Mouse (Mus musculus) intestine, embryonic 14.5 days (tissue): ENCODE measurements around the gene Sugp1. TPM values are rescaled to one million over a fixed set of nuclear protein-coding genes. Genes with fewer than 3 reads are reported as not detected.

ENCODE experiments used
- ATAC-seq: fragments of 200-750 bp; cut with Nextera tagmentation; replicated peaks from 2 replicates; pipeline ENCODE4 v1.8.0; 2017; ENCODE audit warnings: low read depth, moderate number of reproducible peaks, moderate TSS enrichment, moderate library complexity; ENCODE audit not compliant: low FRiP score, low TSS enrichment
- DNase-seq: peaks from one replicate; pipeline ENCODE4 v3.0.0-alpha.2; 2018; ENCODE audit warnings: low spot score
- H3K27ac ChIP-seq: fragments of 300-500 bp; sonication (generic); 2 replicates; pipeline ENCODE4 v1.5.1; 2014; ENCODE audit warnings: low read depth, mild to moderate bottlenecking, control low read depth
- H3K27me3 ChIP-seq: fragments of 300-500 bp; sonication (generic); replicated peaks from 2 replicates; pipeline ENCODE4 v1.6.1; 2014; ENCODE audit warnings: low read length, control low read depth; ENCODE audit not compliant: control insufficient read depth, insufficient read depth
- H3K36me3 ChIP-seq: fragments of 300-500 bp; sonication (generic); 2 replicates; pipeline ENCODE4 v1.6.1; 2014; ENCODE audit warnings: low read length, control low read depth; ENCODE audit not compliant: control insufficient read depth, insufficient read depth
- H3K4me1 ChIP-seq: fragments of 300-500 bp; sonication (generic); replicated peaks from 2 replicates; pipeline ENCODE4 v1.6.1; 2014; ENCODE audit warnings: low read length, control low read depth, mixed read lengths; ENCODE audit not compliant: control insufficient read depth, insufficient read depth
- H3K4me2 ChIP-seq: fragments of 300-500 bp; sonication (generic); 2 replicates; pipeline ENCODE4 v1.6.1; 2014; ENCODE audit warnings: low read length
- H3K4me3 ChIP-seq: fragments of 300-500 bp; sonication (generic); 2 replicates; pipeline ENCODE4 v1.5.1; 2014; ENCODE audit warnings: low read depth, low read length, control low read depth, mixed read lengths
- H3K9ac ChIP-seq: fragments of 300-500 bp; sonication (generic); 2 replicates; pipeline ENCODE4 v1.6.1; 2014; ENCODE audit warnings: mild to moderate bottlenecking, low read length
- H3K9me3 ChIP-seq: fragments of 300-500 bp; sonication (generic); 2 replicates; pipeline ENCODE4 v1.6.1; 2016; ENCODE audit warnings: low read length, control low read depth; ENCODE audit not compliant: control insufficient read depth
- WGBS: fragments of 180-500 bp; shearing (Covaris S2); extraction: QIAGEN DNeasy Blood & Tissue Kit; methylation state at CpG from one replicate; pipeline ENCODE4 v1.1.7; 2014; 5-methylcytosine and 5-hydroxymethylcytosine counted together
- polyA plus RNA-seq: library from polyadenylated mRNA; unstranded; fragments of >200 nt; fragmentation: Nextera tagmentation; extraction: Ambion mirVana; gene quantifications from 2 replicates; pipeline ENCODE4 v1.2.1, GENCODE M21; 2014

Gene Sugp1
- polyA plus RNA-seq, 1 experiment from 2014 or later = 34.2 TPM

DNA sequence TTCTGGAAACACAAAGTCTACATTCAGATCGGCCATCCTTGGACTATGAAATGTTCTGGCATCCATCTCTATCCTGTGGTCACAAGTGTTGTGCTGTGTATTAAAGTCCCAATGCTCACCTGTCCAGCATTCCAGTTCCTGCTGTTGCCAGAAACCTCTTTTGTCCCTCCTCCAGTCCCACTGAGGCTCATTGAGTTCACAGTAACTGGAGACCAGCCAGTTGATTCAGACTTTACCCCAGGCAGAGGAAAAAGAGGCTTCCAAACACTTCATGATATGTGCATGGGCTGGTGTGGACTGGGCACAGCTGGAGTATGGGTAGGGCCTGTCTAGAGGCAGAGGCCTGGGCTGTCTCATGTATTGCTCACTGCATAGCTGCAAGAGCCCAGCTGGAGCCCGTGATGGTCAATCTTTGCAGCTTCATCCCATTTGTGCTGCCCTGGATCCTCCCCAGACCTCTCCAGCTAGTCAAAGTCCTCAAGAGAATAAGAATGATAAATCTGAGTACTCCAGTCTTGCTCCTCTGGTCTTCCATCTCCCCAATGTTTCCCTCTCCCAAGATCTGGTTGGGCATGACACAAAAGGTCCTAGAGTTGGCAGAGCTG is 29.3 kb downstream of the Sugp1 start:
- 67% methylated on average over 2 of the region's 2 CpGs for WGBS
- ATAC-seq = peak; percentile 41
- Histone ChIP-seq H3K4me3 (no peak overlapping the region), H3K4me2 (peak overlapping the region; percentile 45; the same call in 1 of the 2 replicates), H3K4me1 (peaks cover 8% of the 10 kb centered on the region; the same call in 1 of the 2 replicates), H3K27ac (no peak overlapping the region), H3K27me3 (no peaks in the 10 kb centered on the region), H3K9me3 (no peaks in the 10 kb centered on the region), H3K36me3 (peaks cover 47% of the 10 kb centered on the region), H3K9ac (no peak overlapping the region)
- DNase-seq = no peak

DNA sequence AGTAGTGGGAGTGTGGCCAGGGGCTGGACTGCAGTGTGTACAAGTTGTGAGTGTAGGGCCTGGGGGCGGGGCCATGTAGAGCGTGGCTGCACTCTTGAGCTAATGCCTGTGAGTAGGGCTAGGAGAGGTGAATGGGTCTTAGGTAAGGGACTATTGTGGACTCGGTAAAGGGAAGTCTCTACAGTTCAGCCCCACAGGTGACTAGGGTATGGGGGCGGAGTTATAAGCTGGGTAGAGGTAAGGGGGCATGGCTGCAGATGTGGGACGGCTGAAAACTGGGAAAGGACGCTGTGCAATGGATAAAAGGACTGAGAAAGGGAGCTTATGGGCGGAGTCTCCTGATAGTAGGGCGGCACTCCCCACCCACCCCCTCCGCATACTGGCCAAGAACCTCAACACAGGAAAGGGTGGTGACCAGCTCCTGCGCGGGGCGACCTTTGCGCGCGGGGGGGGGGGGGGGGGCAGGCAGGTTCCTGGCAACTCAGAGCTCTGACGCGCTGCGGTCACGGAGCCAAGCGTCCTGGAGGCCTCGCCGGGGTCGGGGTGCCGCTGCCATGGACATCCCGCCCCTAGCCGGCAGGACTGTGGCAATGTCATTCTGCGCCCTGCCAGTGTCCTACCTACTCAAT is 29.9 kb downstream of the Sugp1 start, which contains the start of gene Tm6sf2:
Gene Tm6sf2, plus strand, starts transcription at position 484 of the 629 bp plus-strand sequence.
- peaks cover 41% of the 10 kb centered on the region for H3K36me3 ChIP-seq
- peaks cover 8% of the 10 kb centered on the region; the same call in 1 of the 2 replicates for H3K4me1 ChIP-seq
- 12% methylated on average over 21 of the region's 27 CpGs for WGBS
- H3K9me3 ChIP-seq = no peaks in the 10 kb centered on the region
- peak; percentile 58 for DNase-seq
- no peak within 1 kb of the TSS for H3K9ac ChIP-seq
- no peak within 1 kb of the TSS for H3K27ac ChIP-seq
- no peaks in the 10 kb centered on the region for H3K27me3 ChIP-seq
- H3K4me3 ChIP-seq = 0 out of 2 replicates have a peak within 1 kb of the TSS, but pooled peaks have one; percentile 10
- peak; percentile 83 for ATAC-seq
- peak within 1 kb of the TSS; percentile 45 for H3K4me2 ChIP-seq

DNA sequence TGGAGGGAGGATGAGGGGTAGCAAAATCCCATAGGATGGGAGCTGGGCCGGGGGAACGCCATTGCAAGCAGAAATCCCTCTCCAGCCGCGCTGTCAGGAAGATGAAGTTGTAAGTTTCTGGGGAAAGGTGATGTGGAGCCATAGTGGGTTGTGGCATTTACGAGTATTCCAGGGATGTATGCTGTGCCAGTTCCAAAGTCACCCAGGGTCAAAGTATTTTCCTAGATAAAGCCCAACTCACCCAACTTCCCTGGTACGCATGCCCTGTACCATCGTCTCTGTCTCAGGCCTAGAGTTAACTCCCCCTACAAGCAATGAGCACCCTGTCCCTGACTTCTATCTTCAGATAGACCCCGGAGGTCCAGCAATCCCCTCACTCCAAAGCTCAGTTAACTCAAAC is 30.5 kb downstream of the Sugp1 start:
- WGBS = 59% methylated on average over 8 of the region's 8 CpGs
- H3K4me3 ChIP-seq = 0 out of 2 replicates have a peak overlapping the region, but pooled peaks have one; percentile 10
- no peak for ATAC-seq

DNA sequence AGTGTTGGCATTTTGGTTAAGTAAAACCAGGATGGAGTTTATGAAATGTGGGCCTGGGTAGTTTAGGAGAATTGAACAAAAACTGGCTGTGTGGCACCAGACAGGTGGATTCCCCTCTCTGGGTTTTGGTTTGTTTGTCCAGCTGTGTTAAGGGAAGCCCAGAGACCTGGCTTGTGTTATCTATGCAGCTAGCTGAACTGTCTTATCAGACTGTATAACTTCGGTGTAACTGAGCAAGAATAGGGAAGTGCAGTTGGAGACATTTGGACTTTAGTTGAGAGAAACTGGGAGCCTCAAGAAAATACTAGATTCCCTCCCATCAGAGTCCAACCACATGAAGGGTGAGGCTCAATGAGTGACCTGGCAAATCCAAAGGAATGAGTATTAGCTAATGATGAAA is 31.1 kb downstream of the Sugp1 start:
- 72% methylated on average over 1 of the region's 1 CpGs for WGBS
- DNase-seq (no peak), ATAC-seq (no peak)
- H3K27me3 ChIP-seq = no peaks in the 10 kb centered on the region
- H3K9ac ChIP-seq = no peak overlapping the region
- peaks cover 8% of the 10 kb centered on the region; the same call in 1 of the 2 replicates for H3K4me1 ChIP-seq
- no peak overlapping the region for H3K27ac ChIP-seq
- peaks cover 31% of the 10 kb centered on the region for H3K36me3 ChIP-seq
- no peaks in the 10 kb centered on the region for H3K9me3 ChIP-seq
- H3K4me2 ChIP-seq = no peak overlapping the region
- H3K4me3 ChIP-seq = no peak overlapping the region

More for the DNA sequence above, 30.5 kb downstream of the Sugp1 start:
- no peaks in the 10 kb centered on the region for H3K9me3 ChIP-seq
- DNase-seq = no peak
- H3K4me2 ChIP-seq = peak overlapping the region; percentile 45
- H3K4me1 ChIP-seq = peaks cover 8% of the 10 kb centered on the region; the same call in 1 of the 2 replicates
- no peak overlapping the region for H3K27ac ChIP-seq
- H3K27me3 ChIP-seq = no peaks in the 10 kb centered on the region
- peaks cover 37% of the 10 kb centered on the region for H3K36me3 ChIP-seq
- no peak overlapping the region for H3K9ac ChIP-seq

DNA sequence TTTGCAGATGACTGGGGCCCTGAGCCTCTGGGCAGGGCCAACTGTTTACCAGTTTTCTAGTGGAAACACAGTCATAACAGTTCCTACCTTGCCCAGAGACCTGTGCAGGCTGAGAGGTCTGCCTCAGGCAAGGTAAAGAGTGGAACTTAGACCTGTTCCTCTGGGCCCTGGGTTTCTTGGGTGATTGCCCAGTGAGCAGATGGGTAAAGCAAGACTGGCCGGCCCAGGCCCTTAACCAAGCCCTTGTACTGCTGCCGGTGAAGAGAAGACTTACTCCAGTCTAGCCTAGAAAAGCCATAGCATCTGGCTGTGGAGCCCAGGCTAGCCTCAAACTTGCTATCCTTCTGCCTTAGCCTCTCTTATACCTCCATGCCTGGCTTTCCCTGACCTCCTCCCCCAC is 39.4 kb downstream of the Sugp1 start:
- H3K9ac ChIP-seq = no peak overlapping the region
- H3K9me3 ChIP-seq = no peaks in the 10 kb centered on the region
- no peak overlapping the region for H3K4me2 ChIP-seq
- no peak for DNase-seq
- H3K27me3 ChIP-seq = peaks cover 50% of the 10 kb centered on the region
- no peaks in the 10 kb centered on the region for H3K36me3 ChIP-seq
- no peak for ATAC-seq
- H3K4me1 ChIP-seq = peaks cover 5% of the 10 kb centered on the region; the same call in 1 of the 2 replicates
- WGBS = 75% methylated on average over 2 of the region's 2 CpGs
- no peak overlapping the region for H3K27ac ChIP-seq
- no peak overlapping the region for H3K4me3 ChIP-seq

DNA sequence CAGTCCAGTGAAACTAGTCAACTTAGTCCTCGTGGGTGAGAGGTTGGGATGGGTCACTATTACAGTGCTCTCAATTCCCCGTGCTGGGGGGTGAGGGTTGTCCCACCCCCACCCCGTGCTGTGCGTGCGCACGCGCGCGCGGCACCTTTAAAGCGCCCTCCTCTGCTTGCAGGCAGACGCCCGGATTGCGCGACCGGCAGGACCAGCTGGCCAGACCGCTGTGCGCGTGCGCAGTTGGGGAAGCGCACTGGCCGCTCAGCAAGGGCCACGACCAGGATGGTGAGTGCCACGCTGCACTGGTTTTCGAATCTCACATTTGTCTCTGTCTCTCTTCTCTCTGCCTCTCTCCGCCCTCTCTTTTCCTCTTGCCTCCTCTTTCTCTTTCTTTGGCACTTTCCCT is 40.7 kb downstream of the Sugp1 start, which contains the start of gene Hapln4:
Gene Hapln4, plus strand, starts transcription at position 173 of the 400 bp plus-strand sequence.
- ATAC-seq (no peak), DNase-seq (peak; percentile 60)
- Histone ChIP-seq H3K27ac (no peak within 1 kb of the TSS), H3K4me3 (peak within 1 kb of the TSS; percentile 30), H3K9ac (no peak within 1 kb of the TSS), H3K36me3 (no peaks in the 10 kb centered on the region), H3K9me3 (no peaks in the 10 kb centered on the region), H3K4me2 (peak within 1 kb of the TSS; percentile 52), H3K4me1 (peaks cover 7% of the 10 kb centered on the region; the same call in 1 of the 2 replicates), H3K27me3 (peaks cover 63% of the 10 kb centered on the region)
- under 1% methylated on average over 26 of the region's 26 CpGs for WGBS

DNA sequence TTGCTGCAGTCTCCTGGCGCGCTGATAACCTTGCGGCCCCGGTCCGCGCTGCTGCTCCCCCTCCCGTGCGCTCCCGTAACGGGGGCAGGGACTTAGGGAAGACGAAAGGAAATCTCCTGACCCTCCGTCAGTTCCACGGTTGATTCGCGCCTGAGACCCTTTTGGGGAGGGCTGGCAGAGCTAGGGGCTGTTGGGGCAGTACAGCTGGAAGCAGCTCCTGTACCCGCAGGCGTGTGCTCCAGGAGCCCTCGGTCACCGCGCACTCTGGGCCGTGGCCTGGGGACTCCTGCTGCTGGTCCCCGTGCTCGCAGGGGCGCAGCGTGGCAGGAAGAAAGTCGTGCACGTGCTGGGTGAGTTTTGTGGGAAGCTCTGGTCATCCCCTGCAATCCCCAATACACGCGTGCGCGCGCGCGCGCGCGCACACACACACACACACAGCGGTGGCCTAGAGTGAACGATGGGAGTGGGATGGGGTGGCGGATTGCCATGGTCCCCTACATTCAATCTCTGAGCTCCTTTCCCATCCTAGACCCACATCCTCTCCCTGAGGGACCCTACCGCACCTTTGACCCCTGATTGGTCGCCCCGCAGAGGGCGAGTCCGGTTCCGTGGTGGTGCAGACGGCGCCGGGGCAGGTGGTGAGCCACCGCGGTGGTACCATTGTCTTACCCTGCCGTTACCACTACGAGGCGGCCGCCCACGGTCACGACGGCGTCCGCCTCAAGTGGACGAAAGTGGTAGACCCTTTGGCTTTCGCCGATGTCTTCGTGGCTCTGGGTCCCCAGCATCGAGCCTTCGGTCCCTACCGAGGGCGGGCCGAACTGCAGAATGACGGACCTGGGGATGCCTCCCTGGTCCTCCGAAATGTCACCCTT is 41.8 kb downstream of the Sugp1 start:
- H3K27me3 ChIP-seq = peaks cover 74% of the 10 kb centered on the region

DNA sequence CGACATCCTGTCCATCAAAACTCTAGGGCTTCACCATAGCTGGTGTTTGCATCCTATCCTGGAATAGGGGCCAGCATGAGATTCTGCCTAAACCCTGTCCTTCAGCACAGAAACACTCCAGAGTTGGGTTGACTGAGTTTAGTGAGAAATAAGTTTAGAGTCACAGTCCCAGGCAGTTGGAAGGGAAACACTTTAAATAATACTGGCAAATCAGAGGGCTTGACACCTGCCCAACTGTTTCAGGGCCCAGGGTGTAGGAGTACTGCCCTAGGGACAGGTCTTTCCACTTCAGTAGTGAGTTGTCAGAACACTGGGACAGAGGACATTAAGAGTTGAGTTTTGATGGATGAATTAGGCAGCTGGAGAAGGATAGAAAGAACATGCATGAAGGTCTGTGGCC is 43.5 kb downstream of the Sugp1 start:
- WGBS = 58% methylated on average over 1 of the region's 1 CpGs
- no peak for ATAC-seq
- no peaks in the 10 kb centered on the region for H3K9me3 ChIP-seq
- H3K27ac ChIP-seq = no peak overlapping the region
- H3K4me1 ChIP-seq = peaks cover 7% of the 10 kb centered on the region; the same call in 1 of the 2 replicates
- no peak overlapping the region for H3K4me3 ChIP-seq
- no peak for DNase-seq
- no peaks in the 10 kb centered on the region for H3K36me3 ChIP-seq
- H3K9ac ChIP-seq = no peak overlapping the region
- no peak overlapping the region for H3K4me2 ChIP-seq
- peaks cover 90% of the 10 kb centered on the region for H3K27me3 ChIP-seq

More for the DNA sequence above, 41.8 kb downstream of the Sugp1 start:
- Histone ChIP-seq H3K4me2 (peak overlapping the region; percentile 52), H3K27ac (no peak overlapping the region), H3K4me1 (peaks cover 7% of the 10 kb centered on the region; the same call in 1 of the 2 replicates), H3K4me3 (peak overlapping the region; percentile 30), H3K9me3 (no peaks in the 10 kb centered on the region), H3K36me3 (no peaks in the 10 kb centered on the region), H3K9ac (no peak overlapping the region)
- ATAC-seq = no peak
- WGBS = 2% methylated on average over 71 of the region's 71 CpGs
- peak; percentile 71 for DNase-seq
